Mouse (Mus musculus) gastrocnemius, postnatal 10 days (tissue): ENCODE data around the gene Rnase2a. TPM values are rescaled to one million over a fixed set of nuclear protein-coding genes. Genes with fewer than 3 reads are reported as not detected.
A peak's percentile ranks its signal among the peaks of the same experiment; 100 is the strongest.
"Not testable (repeated sequence)": the region's sequence is repeated elsewhere in the genome, so short reads cannot be mapped to it uniquely, and the experiment has no call there.

Experiments used
- DNase-seq: peaks from one replicate; pipeline ENCODE4 v3.0.0; 2021; ENCODE audit warnings: mixed read lengths
- long read RNA-seq, 2 experiments: library from polyadenylated mRNA; stranded (forward); transcript quantifications; one replicate each; pipeline ENCODE4 v2.0.0; 2021
- total RNA-seq, 2 experiments: library from RNA; stranded (reverse); gene quantifications; 2 replicates each; pipeline ENCODE4 v1.2.3; 2021

Gene Rnase2a
- total RNA-seq: not detected
- long read RNA-seq, experiment 1: 0 reads
- long read RNA-seq, experiment 2: 0 reads

GRCm38 (mm10) chr14:51256041-51256440 is at the start of gene Rnase2a:
Gene Rnase2a, minus strand, starts transcription at chr14:51256112.
- no peak for DNase-seq

GRCm38 (mm10) chr14:51291505-51291904 is 35.6 kb upstream of the Rnase2a start:
- DNase-seq: no peak

GRCm38 (mm10) chr14:51278515-51278914 is 22.6 kb upstream of the Rnase2a start:
- DNase-seq: not testable (repeated sequence)

- no peak for DNase-seq
Observed at GRCm38 (mm10) chr14:51268677-51269076, 12.8 kb upstream of the Rnase2a start.

- DNase-seq: peak; percentile 81
Observed at GRCm38 (mm10) chr14:51266113-51266512, 10.2 kb upstream of the Rnase2a start.

GRCm38 (mm10) chr14:51265667-51266066 is 9.8 kb upstream of the Rnase2a start:
- no peak for DNase-seq

- no peak for DNase-seq
Observed at GRCm38 (mm10) chr14:51262397-51262796, 6.5 kb upstream of the Rnase2a start.

GRCm38 (mm10) chr14:51259741-51260140 is 3.8 kb upstream of the Rnase2a start:
- DNase-seq: no peak

GRCm38 (mm10) chr14:51253569-51253968 is 2.3 kb downstream of the Rnase2a start:
- no peak for DNase-seq

- not testable (repeated sequence) for DNase-seq
Observed at GRCm38 (mm10) chr14:51252206-51252605, 3.7 kb downstream of the Rnase2a start.

GRCm38 (mm10) chr14:51250348-51250747 is 5.6 kb downstream of the Rnase2a start:
- DNase-seq: no peak

GRCm38 (mm10) chr14:51247736-51248135 is 8.2 kb downstream of the Rnase2a start:
- no peak for DNase-seq

GRCm38 (mm10) chr14:51240899-51241298 is 15.0 kb downstream of the Rnase2a start:
- peak; percentile 11 for DNase-seq

- DNase-seq: not testable (repeated sequence)
Observed at GRCm38 (mm10) chr14:51237488-51237887, 18.4 kb downstream of the Rnase2a start.

GRCm38 (mm10) chr14:51229657-51230056 is 26.3 kb downstream of the Rnase2a start:
- DNase-seq: not testable (repeated sequence)

GRCm38 (mm10) chr14:51220075-51220474 is 35.8 kb downstream of the Rnase2a start:
- not testable (repeated sequence) for DNase-seq

Other genes starting within 250 kb of the Rnase2a start
- under 1 TPM in 1 of 2 experiments, not detected in 1; 0.23 TPM for gene Rnase10, start 248.4 kb downstream of the Rnase2a start, total RNA-seq
- gene Rnase9, start 214.2 kb downstream of the Rnase2a start, total RNA-seq: not detected
- gene Rnase11, start 205.9 kb downstream of the Rnase2a start, total RNA-seq: not detected
- not detected for gene Rnase12, start 198.5 kb downstream of the Rnase2a start, total RNA-seq
- not detected for gene Olfr750, start 181.7 kb downstream of the Rnase2a start, total RNA-seq
- 10 to 100 TPM; 46.6 to 51.4 TPM for gene Rnase4, start 165.0 kb downstream of the Rnase2a start, total RNA-seq
- 1 to 10 TPM; 3.3 to 4.6 TPM for gene Ang, start 165.0 kb downstream of the Rnase2a start, total RNA-seq
- gene Eddm3b, start 141.7 kb downstream of the Rnase2a start, total RNA-seq: not detected
- gene Rnase6, start 132.2 kb downstream of the Rnase2a start, total RNA-seq: 1 to 10 TPM in 1 of 2 experiments, under 1 TPM in 1; 0.61 to 1.0 TPM
- not detected for gene Rnase1, start 109.3 kb downstream of the Rnase2a start, total RNA-seq
- gene Rnase2b, start 93.9 kb downstream of the Rnase2a start, total RNA-seq: not detected
- under 1 TPM in 1 of 2 experiments, not detected in 1; 0.63 TPM for gene Ang2, start 57.0 kb downstream of the Rnase2a start, total RNA-seq
- gene Ear14, start 52.7 kb downstream of the Rnase2a start, total RNA-seq: not detected
- gene Gm7247, start 105.6 kb upstream of the Rnase2a start, total RNA-seq: not detected
- not detected for gene Vmn2r88, start 154.7 kb upstream of the Rnase2a start, total RNA-seq
- not detected for gene Vmn2r89, start 195.7 kb upstream of the Rnase2a start, total RNA-seq